Mouse (Mus musculus) midbrain, embryonic 14.5 days (tissue): ENCODE results near the gene Krt28. TPM values are rescaled to one million over a fixed set of nuclear protein-coding genes. Genes with fewer than 3 reads are reported as not detected.

Experiments
- polyA plus RNA-seq: library from polyadenylated mRNA; unstranded; fragments of >200 nt; fragmentation: Nextera tagmentation; extraction: Ambion mirVana; gene quantifications from 2 replicates; pipeline ENCODE4 v1.2.1, GENCODE M21; 2014

The Krt28 gene
- polyA plus RNA-seq, 1 experiment from 2014 or later, result 0.17 TPM

Other genes starting within 250 kb of the Krt28 start
- gene Ccr7, start 219.8 kb downstream of the Krt28 start, polyA plus RNA-seq, result 0.45 TPM in 1 of 2 replicates, not detected in the other
- 173 and 222 TPM in 2 replicates for gene Smarce1, start 143.9 kb downstream of the Krt28 start, polyA plus RNA-seq
- gene Krt222, start 130.8 kb downstream of the Krt28 start, polyA plus RNA-seq, result 4.1 and 6.9 TPM in 2 replicates
- not detected in 2 replicates for gene Krt24, start 89.6 kb downstream of the Krt28 start, polyA plus RNA-seq
- gene Krt25, start 52.0 kb downstream of the Krt28 start, polyA plus RNA-seq, result 0.11 TPM in 1 of 2 replicates, not detected in the other
- gene Krt26, start 36.9 kb downstream of the Krt28 start, polyA plus RNA-seq, result 0.28 and 0.51 TPM in 2 replicates
- gene Krt27, start 23.8 kb downstream of the Krt28 start, polyA plus RNA-seq, result not detected in 2 replicates
- 33.8 and 37.9 TPM in 2 replicates for gene Krt10, start 14.5 kb upstream of the Krt28 start, polyA plus RNA-seq
- not detected in 2 replicates for gene Krt12, start 47.4 kb upstream of the Krt28 start, polyA plus RNA-seq
- 0.11 TPM in 1 of 2 replicates, not detected in the other for gene Krt20, start 63.2 kb upstream of the Krt28 start, polyA plus RNA-seq
- 0.39 TPM in 1 of 2 replicates, not detected in the other for gene Krt23, start 118.2 kb upstream of the Krt28 start, polyA plus RNA-seq
- not detected in 2 replicates for gene Krt39, start 146.4 kb upstream of the Krt28 start, polyA plus RNA-seq
- gene Krt40, start 168.3 kb upstream of the Krt28 start, polyA plus RNA-seq, result not detected in 2 replicates
- not detected in 2 replicates for gene Krtap3-3, start 176.0 kb upstream of the Krt28 start, polyA plus RNA-seq
- not detected in 2 replicates for gene Krtap3-2, start 181.9 kb upstream of the Krt28 start, polyA plus RNA-seq
- not detected in 2 replicates for gene Gm11939, start 184.6 kb upstream of the Krt28 start, polyA plus RNA-seq
- not detected in 2 replicates for gene Krtap3-1, start 191.7 kb upstream of the Krt28 start, polyA plus RNA-seq
- not detected in 2 replicates for gene Krtap1-5, start 206.1 kb upstream of the Krt28 start, polyA plus RNA-seq
- not detected in 2 replicates for gene Krtap1-4, start 208.8 kb upstream of the Krt28 start, polyA plus RNA-seq
- not detected in 2 replicates for gene Krtap1-3, start 216.4 kb upstream of the Krt28 start, polyA plus RNA-seq
- not detected in 2 replicates for gene Krtap9-3, start 223.2 kb upstream of the Krt28 start, polyA plus RNA-seq
- not detected in 2 replicates for gene Gm11938, start 228.4 kb upstream of the Krt28 start, polyA plus RNA-seq
- gene Gm11937, start 235.3 kb upstream of the Krt28 start, polyA plus RNA-seq, result not detected in 2 replicates
- not detected in 2 replicates for gene Krtap2-4, start 239.9 kb upstream of the Krt28 start, polyA plus RNA-seq
- not detected in 2 replicates for gene Gm11562, start 245.5 kb upstream of the Krt28 start, polyA plus RNA-seq